Comparison of ENCODE assay signal across 8 mouse cellular contexts in genomic region chr2:116009097-116009970, GRCm38 (mm10). TPM values are rescaled to one million over a fixed set of nuclear protein-coding genes. Genes with fewer than 3 reads are reported as not detected.
DNase-seq lines count a peak whose midpoint lies in the region; ATAC-seq and TF ChIP-seq lines count a peak whose summit lies in the region.

No protein-coding gene starts in this region.

- H3K36me3 ChIP-seq in heart, embryonic 10.5 days = peaks cover 34% of the 10 kb centered on the region; the same call in 1 of the 2 replicates
- H3K36me3 ChIP-seq in hindbrain, embryonic 15.5 days = no peaks in the 10 kb centered on the region
- no peaks in the 10 kb centered on the region for H3K36me3 ChIP-seq in midbrain, embryonic 13.5 days

- 34% methylated on average over 20 of the region's 20 CpGs for WGBS in heart, embryonic 10.5 days
- 8% methylated on average over 20 of the region's 20 CpGs for WGBS in hindbrain, embryonic 15.5 days
- 2% methylated on average over 20 of the region's 20 CpGs for WGBS in midbrain, embryonic 13.5 days

- H3K9me3 ChIP-seq in heart, embryonic 10.5 days = no peaks in the 10 kb centered on the region
- H3K9me3 ChIP-seq in hindbrain, embryonic 15.5 days = no peaks in the 10 kb centered on the region
- no peaks in the 10 kb centered on the region for H3K9me3 ChIP-seq in midbrain, embryonic 13.5 days

- DNase-seq in heart, embryonic 10.5 days (ENCODE audit: low spot score) = no peak
- no peak for DNase-seq in heart, adult 9 months (ENCODE audit: low spot score in 2 of 2)
- DNase-seq in brain, embryonic 14.5 days (ENCODE audit: low read depth) = peak; percentile 90
- DNase-seq in layer of hippocampus, postnatal 25 days (ENCODE audit: extremely low spot score in 1 of 2, low spot score in 1 of 2) = no peak
- DNase-seq in B cell, adult 2 months = no peak
- DNase-seq in layer of hippocampus, adult 9-10 months (ENCODE audit: low spot score) = no peak

- H3K27ac ChIP-seq in heart, embryonic 10.5 days = peak overlapping the region; percentile 83
- H3K27ac ChIP-seq in hindbrain, embryonic 15.5 days (replicated peaks) = peak overlapping the region; percentile 60
- H3K27ac ChIP-seq in midbrain, embryonic 13.5 days = peak overlapping the region; percentile 87

- no peaks in the 10 kb centered on the region for H3K27me3 ChIP-seq in heart, embryonic 10.5 days (ENCODE audit: insufficient read depth, poor library complexity, severe bottlenecking)
- H3K27me3 ChIP-seq in hindbrain, embryonic 15.5 days = no peaks in the 10 kb centered on the region
- H3K27me3 ChIP-seq in midbrain, embryonic 13.5 days = peaks cover 52% of the 10 kb centered on the region

- no peak for TF ChIP-seq CTCF in brain, embryonic 14.5 days (IDR thresholded peaks at IDR 0.05; ENCODE audit: borderline replicate concordance, extremely low read depth, insufficient read depth, insufficient read length)

- H3K4me3 ChIP-seq in heart, embryonic 10.5 days = peak overlapping the region; percentile 36
- peak overlapping the region; percentile 25 for H3K4me3 ChIP-seq in hindbrain, embryonic 15.5 days
- peak overlapping the region; percentile 33 for H3K4me3 ChIP-seq in midbrain, embryonic 13.5 days (replicated peaks)

- no peak for TF ChIP-seq POLR2A in brain, embryonic 14.5 days (IDR thresholded peaks at IDR 0.05; ENCODE audit: borderline replicate concordance, extremely low read depth, insufficient read depth, insufficient read length, poor library complexity, severe bottlenecking)

- peak overlapping the region; percentile 53 for H3K4me2 ChIP-seq in hindbrain, embryonic 15.5 days
- H3K4me2 ChIP-seq in midbrain, embryonic 13.5 days (replicated peaks) = peak overlapping the region; percentile 55

- H3K4me1 ChIP-seq in heart, embryonic 10.5 days = peaks cover 29% of the 10 kb centered on the region
- H3K4me1 ChIP-seq in hindbrain, embryonic 15.5 days (replicated peaks) = peaks cover 26% of the 10 kb centered on the region
- peaks cover 38% of the 10 kb centered on the region for H3K4me1 ChIP-seq in midbrain, embryonic 13.5 days (replicated peaks)

- peak; percentile 80 for ATAC-seq in hindbrain, embryonic 15.5 days (ENCODE audit: low FRiP score, low read depth)
- ATAC-seq in midbrain, embryonic 13.5 days = peak; percentile 96

- H3K9ac ChIP-seq in hindbrain, embryonic 15.5 days = peak overlapping the region; percentile 1; the same call in 1 of the 2 replicates
- H3K9ac ChIP-seq in midbrain, embryonic 13.5 days (replicated peaks) = peak overlapping the region; percentile 63

RNA-seq across cellular contexts. Expression of gene Meis2, which starts 56.3 kb away (rescaled TPM):
- polyA plus RNA-seq in heart, embryonic 10.5 days (2016; fragmentation: Nextera tagmentation; extraction: Ambion mirVana) = 45.2 and 62.7 TPM in 2 replicates
- 134 and 209 TPM in 2 replicates for polyA plus RNA-seq in brain, embryonic 14.5 days (2012; rRNA removed)
- polyA plus RNA-seq in hindbrain, embryonic 15.5 days (2015; fragmentation: Nextera tagmentation; extraction: Ambion mirVana) = 139 and 140 TPM in 2 replicates
- polyA plus RNA-seq in midbrain, embryonic 13.5 days (2015; fragmentation: Nextera tagmentation; extraction: Ambion mirVana) = 69.4 and 79.0 TPM in 2 replicates
- 10 to 100 TPM; 36.0 to 46.4 TPM for total RNA-seq in layer of hippocampus, postnatal 25 days (2021)
